Mouse (Mus musculus) heart, adult 2 months (tissue): ENCODE results near the gene Trappc1.

Source experiments
- CTCF ChIP-seq: fragments of 200-600 bp; IDR thresholded peaks from 2 replicates; pipeline ENCODE4 v1.8.1; 2022; ENCODE audit warnings: antibody characterized with exemption, mild to moderate bottlenecking, moderate library complexity
- POLR2A ChIP-seq: fragments of 200-500 bp; IDR thresholded peaks from 2 replicates; pipeline ENCODE4 v1.6.1; 2011; ENCODE audit warnings: mild to moderate bottlenecking, low read depth, low read length, control low read depth; ENCODE audit not compliant: insufficient read depth

GRCm38 (mm10) chr11:69291111-69291510 lies 32.7 kb upstream of the Trappc1 start:
- TF ChIP-seq CTCF (no peak), POLR2A (no peak)
